Mouse (Mus musculus): ENCODE measurements around the gene Aldh4a1. TPM values are rescaled to one million over a fixed set of nuclear protein-coding genes. Genes with fewer than 3 reads are reported as not detected.

Gene Aldh4a1
- total RNA-seq, 2 experiments from 2014 or later: 20.1 to 20.2 TPM

GRCm38 (mm10) chr4:139636373-139636772, 13.7 kb downstream of the Aldh4a1 start:
- Histone ChIP-seq H3K4me3 (no peak overlapping the region), H3K27ac (no peak overlapping the region)
- TF ChIP-seq CTCF (conservative IDR thresholded peaks at IDR 0.05): peak; percentile 98
- DNase-seq (ENCODE audit: low spot score in 2 of 2): peak; percentile 52 to 86

DNA sequence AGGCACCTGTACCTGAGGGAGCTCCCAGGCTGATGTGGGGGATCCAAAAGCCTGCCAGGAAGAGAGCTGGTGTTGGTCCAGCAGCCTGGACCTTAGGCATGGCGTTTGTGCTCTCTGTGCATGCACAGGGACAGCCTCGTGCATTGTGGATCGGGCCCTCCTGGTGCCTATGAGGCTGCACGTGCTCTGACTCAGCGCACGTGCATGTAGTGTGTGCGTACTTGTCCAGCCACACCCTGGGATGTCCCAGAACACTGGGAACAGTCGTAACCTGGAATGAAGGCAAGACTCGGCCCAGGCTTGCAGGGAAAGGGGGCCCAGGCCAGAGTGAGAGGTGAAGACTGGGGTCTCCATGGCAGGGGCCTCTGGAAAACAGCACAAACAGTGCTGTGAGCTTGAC, 15.2 kb downstream of the Aldh4a1 start:
- DNase-seq (ENCODE audit: low spot score in 2 of 2): no peak
- no peak for TF ChIP-seq CTCF (conservative IDR thresholded peaks at IDR 0.05)
- Histone ChIP-seq H3K4me3 (no peak overlapping the region), H3K27ac (no peak overlapping the region)

- Histone ChIP-seq H3K4me3 (no peak overlapping the region), H3K27ac (no peak overlapping the region)
- no peak for DNase-seq (ENCODE audit: low spot score in 2 of 2)
- TF ChIP-seq CTCF (conservative IDR thresholded peaks at IDR 0.05): no peak
Observed at GRCm38 (mm10) chr4:139638356-139638755, 15.7 kb downstream of the Aldh4a1 start.

GRCm38 (mm10) chr4:139639801-139640200, 17.1 kb downstream of the Aldh4a1 start:
- no peak for TF ChIP-seq CTCF (conservative IDR thresholded peaks at IDR 0.05)
- Histone ChIP-seq H3K27ac (no peak overlapping the region), H3K4me3 (no peak overlapping the region)
- DNase-seq (ENCODE audit: low spot score in 2 of 2): no peak

GRCm38 (mm10) chr4:139640333-139640732, 17.7 kb downstream of the Aldh4a1 start:
- no peak for DNase-seq (ENCODE audit: low spot score in 2 of 2)
- no peak for TF ChIP-seq CTCF (conservative IDR thresholded peaks at IDR 0.05)
- Histone ChIP-seq H3K4me3 (no peak overlapping the region), H3K27ac (no peak overlapping the region)

- no peak overlapping the region for H3K4me3 ChIP-seq
- TF ChIP-seq CTCF (conservative IDR thresholded peaks at IDR 0.05): no peak
- H3K27ac ChIP-seq: no peak overlapping the region
- DNase-seq (ENCODE audit: low spot score in 2 of 2): no peak
Observed at GRCm38 (mm10) chr4:139640775-139641174, 18.1 kb downstream of the Aldh4a1 start.

DNA sequence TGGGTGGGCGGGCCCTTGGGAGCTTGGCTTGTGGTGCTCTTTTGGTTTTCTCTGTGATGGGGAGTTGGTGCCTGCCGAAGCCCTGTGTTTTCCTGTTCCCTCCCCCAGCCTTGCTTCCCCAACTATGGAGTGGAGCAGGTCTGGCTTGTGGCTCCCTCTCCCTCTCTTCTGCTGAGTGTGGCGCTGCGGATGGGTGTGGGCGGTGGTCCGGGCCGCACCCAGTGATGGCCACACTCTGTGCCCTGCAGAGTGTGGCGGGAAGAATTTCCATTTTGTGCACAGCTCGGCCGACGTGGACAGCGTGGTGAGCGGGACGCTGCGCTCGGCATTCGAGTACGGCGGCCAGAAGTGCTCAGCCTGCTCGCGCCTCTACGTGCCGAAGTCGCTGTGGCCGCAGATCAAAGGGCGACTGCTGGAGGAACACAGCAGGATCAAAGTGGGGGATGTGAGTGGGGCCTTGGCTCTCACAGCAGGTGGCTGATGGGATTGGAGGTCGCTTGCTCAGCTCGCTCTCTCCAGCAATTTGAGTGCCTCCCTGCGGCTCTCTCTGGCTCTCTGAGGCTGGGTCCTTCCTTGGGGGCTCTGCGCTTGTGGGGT, 19.3 kb downstream of the Aldh4a1 start:
- TF ChIP-seq CTCF (conservative IDR thresholded peaks at IDR 0.05): no peak
- peak overlapping the region; percentile 42 for H3K4me3 ChIP-seq
- H3K27ac ChIP-seq: peak overlapping the region; percentile 48; the same call in 1 of the 2 replicates
- no peak for DNase-seq (ENCODE audit: low spot score in 2 of 2)

GRCm38 (mm10) chr4:139643972-139644371, 21.3 kb downstream of the Aldh4a1 start:
- no peak overlapping the region for H3K27ac ChIP-seq

GRCm38 (mm10) chr4:139646916-139647315, 24.2 kb downstream of the Aldh4a1 start:
- no peak overlapping the region for H3K4me3 ChIP-seq
- TF ChIP-seq CTCF (conservative IDR thresholded peaks at IDR 0.05): peak; percentile 62
- no peak overlapping the region for H3K27ac ChIP-seq
- no peak for DNase-seq (ENCODE audit: low spot score in 2 of 2)

More at GRCm38 (mm10) chr4:139643972-139644371, 21.3 kb downstream of the Aldh4a1 start:
- no peak overlapping the region for H3K4me3 ChIP-seq
- TF ChIP-seq CTCF (conservative IDR thresholded peaks at IDR 0.05): peak; percentile 95
- peak; percentile 59 to 91 for DNase-seq (ENCODE audit: low spot score in 2 of 2)

GRCm38 (mm10) chr4:139650086-139650743, 27.5 kb downstream of the Aldh4a1 start:
- no peak for TF ChIP-seq CTCF (conservative IDR thresholded peaks at IDR 0.05)
- Histone ChIP-seq H3K27ac (no peak overlapping the region), H3K4me3 (no peak overlapping the region)
- DNase-seq (ENCODE audit: low spot score in 2 of 2): no peak

DNA sequence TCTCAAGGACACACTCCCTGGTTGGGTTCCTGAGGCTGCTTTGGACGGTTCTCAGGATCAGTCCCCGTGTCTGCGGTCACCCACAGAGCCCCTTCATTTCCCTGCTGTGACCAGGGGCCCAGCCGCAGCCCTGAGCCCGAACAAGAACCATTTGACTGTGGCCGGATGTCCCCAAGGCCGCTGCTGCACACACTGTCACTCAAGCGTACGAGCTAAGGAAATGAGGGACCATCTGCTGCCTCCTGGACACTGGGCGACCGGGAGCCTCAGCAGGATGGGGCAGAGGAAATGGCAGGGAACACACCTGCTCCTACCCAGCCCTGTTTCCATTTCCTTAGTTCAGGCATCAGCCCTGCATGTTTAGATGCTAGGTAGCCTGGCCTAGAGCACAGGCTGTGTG, 28.2 kb downstream of the Aldh4a1 start:
- no peak for TF ChIP-seq CTCF (conservative IDR thresholded peaks at IDR 0.05)
- no peak for DNase-seq (ENCODE audit: low spot score in 2 of 2)
- Histone ChIP-seq H3K4me3 (no peak overlapping the region), H3K27ac (no peak overlapping the region)

DNA sequence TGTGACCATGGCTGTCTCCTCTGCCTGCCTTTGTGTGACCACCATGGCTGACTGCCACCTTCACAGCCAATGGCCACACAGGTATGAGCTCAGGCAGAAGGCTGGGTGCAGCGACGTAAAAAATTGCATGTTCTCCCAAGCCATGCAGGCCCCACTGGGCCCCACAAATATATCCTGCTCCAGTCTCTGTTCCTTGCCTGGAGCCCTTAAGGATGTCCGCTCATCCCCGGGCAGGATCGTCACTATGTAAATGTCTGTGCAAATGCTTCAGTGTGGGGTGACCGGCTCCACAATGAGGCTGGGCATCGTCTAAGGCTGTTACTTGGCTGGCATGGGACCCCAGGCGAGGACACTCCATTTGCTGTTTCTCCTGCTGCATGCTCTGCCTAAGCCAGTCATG, 30.6 kb downstream of the Aldh4a1 start, which contains the start of gene Tas1r2:
Gene Tas1r2 (plus strand): TSS at position 301 of the 400 bp plus-strand sequence.
- Histone ChIP-seq H3K4me3 (no peak within 1 kb of the TSS), H3K27ac (no peak within 1 kb of the TSS)
- TF ChIP-seq CTCF (conservative IDR thresholded peaks at IDR 0.05): no peak
- DNase-seq (ENCODE audit: low spot score in 2 of 2): no peak

- Histone ChIP-seq H3K27ac (no peak overlapping the region), H3K4me3 (no peak overlapping the region)
- TF ChIP-seq CTCF (conservative IDR thresholded peaks at IDR 0.05): no peak
- DNase-seq (ENCODE audit: low spot score in 2 of 2): no peak
Observed at GRCm38 (mm10) chr4:139661897-139662296, 39.2 kb downstream of the Aldh4a1 start.

- H3K27ac ChIP-seq: no peak overlapping the region
- no peak for TF ChIP-seq CTCF (conservative IDR thresholded peaks at IDR 0.05)
- DNase-seq (ENCODE audit: low spot score in 2 of 2): peak in 1 of 2 experiments; percentile 2
- no peak overlapping the region for H3K4me3 ChIP-seq
Observed at GRCm38 (mm10) chr4:139667632-139668031, 45.0 kb downstream of the Aldh4a1 start.

All from layer of hippocampus, adult 2 months (tissue).